22 mouse cellular contexts compared by ENCODE assay signal in the genomic region with DNA sequence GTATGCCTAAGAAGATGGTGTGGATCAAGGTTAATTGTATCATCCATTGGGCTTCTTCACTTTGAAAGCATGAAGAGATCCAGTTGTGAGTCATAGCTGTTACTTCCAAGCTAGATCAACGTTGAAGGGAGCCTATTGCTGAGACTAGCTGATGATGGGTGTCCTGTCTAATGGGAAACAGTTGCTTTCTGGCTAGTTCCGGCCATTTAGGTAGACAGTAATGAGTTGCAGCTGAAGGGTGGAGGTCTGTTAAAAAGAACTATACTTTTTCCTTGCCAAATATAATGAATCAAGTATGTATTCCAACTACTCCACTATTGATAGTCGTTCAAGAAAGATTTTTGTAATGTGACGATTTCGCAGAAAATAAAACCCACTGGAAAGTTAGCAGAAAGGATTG. TPM values are rescaled to one million over a fixed set of nuclear protein-coding genes. Genes with fewer than 3 reads are reported as not detected.
DNase-seq lines count a peak whose midpoint lies in the region; ATAC-seq and TF ChIP-seq lines count a peak whose summit lies in the region.
"Had no signal": no experiment of that assay in that cellular context is flagged by ENCODE, and none has a peak within 500 bp of the region (broad histone marks: within the 10 kb centered on the region; RNA-seq: fewer than 3 reads in every experiment).

No protein-coding gene starts in this region.

- H3K4me1 ChIP-seq in limb, embryonic 14.5 days (ENCODE audit: control insufficient read depth, insufficient read depth, low read length), result no peaks in the 10 kb centered on the region
- peaks cover 8% of the 10 kb centered on the region for H3K4me1 ChIP-seq in limb, embryonic 10.5 days
- H3K4me1 ChIP-seq: forebrain, embryonic 13.5 days; heart, embryonic 10.5 days; hindbrain, embryonic 12.5 days had no signal

- H3K4me3 ChIP-seq in limb, embryonic 14.5 days (replicated peaks; ENCODE audit: low read length), result no peak overlapping the region
- H3K4me3 ChIP-seq in limb, embryonic 10.5 days, result no peak overlapping the region
- H3K4me3 ChIP-seq: embryonic facial prominence, embryonic 12.5 days; forebrain, embryonic 13.5 days; heart, embryonic 10.5 days; hindbrain, embryonic 12.5 days had no signal

- no peak overlapping the region for H3K9ac ChIP-seq in limb, embryonic 14.5 days (ENCODE audit: low read depth, low read length, severe bottlenecking)
- H3K9ac ChIP-seq: embryonic facial prominence, embryonic 12.5 days; forebrain, embryonic 13.5 days; forebrain, postnatal 0 days; hindbrain, embryonic 12.5 days had no signal

- no peak for TF ChIP-seq POLR2A in limb, embryonic 14.5 days (IDR thresholded peaks at IDR 0.05; ENCODE audit: borderline replicate concordance, extremely low read depth, insufficient read depth, insufficient read length)

- no peaks in the 10 kb centered on the region for H3K9me3 ChIP-seq in limb, embryonic 14.5 days (ENCODE audit: control insufficient read depth, low read length)
- H3K9me3 ChIP-seq in limb, embryonic 10.5 days (replicated peaks), result no peaks in the 10 kb centered on the region
- H3K9me3 ChIP-seq: embryonic facial prominence, embryonic 12.5 days; forebrain, embryonic 13.5 days; G1E; heart, embryonic 10.5 days; hindbrain, embryonic 12.5 days had no signal

- no peak overlapping the region for H3K4me2 ChIP-seq in limb, embryonic 14.5 days (replicated peaks; ENCODE audit: low read depth, low read length, severe bottlenecking)
- H3K4me2 ChIP-seq: embryonic facial prominence, embryonic 12.5 days; forebrain, embryonic 13.5 days; hindbrain, embryonic 12.5 days had no signal

- no peak overlapping the region for H3K27ac ChIP-seq in limb, embryonic 14.5 days (replicated peaks; ENCODE audit: low read depth, low read length)
- H3K27ac ChIP-seq in limb, embryonic 10.5 days, result no peak overlapping the region
- H3K27ac ChIP-seq: embryonic facial prominence, embryonic 12.5 days; forebrain, embryonic 13.5 days; heart, embryonic 10.5 days; hindbrain, embryonic 12.5 days had no signal

- H3K27me3 ChIP-seq in limb, embryonic 14.5 days (ENCODE audit: control insufficient read depth, insufficient read depth, low read length), result no peaks in the 10 kb centered on the region
- no peaks in the 10 kb centered on the region for H3K27me3 ChIP-seq in limb, embryonic 10.5 days (ENCODE audit: low read depth, poor library complexity, severe bottlenecking)
- H3K27me3 ChIP-seq: embryonic facial prominence, embryonic 12.5 days; forebrain, embryonic 13.5 days; hindbrain, embryonic 12.5 days had no signal

- DNase-seq in limb, embryonic 14.5 days (ENCODE audit: low spot score), result peak; percentile 62
- DNase-seq in limb, embryonic 10.5 days (ENCODE audit: low spot score), result no peak
- DNase-seq in NIH3T3 (ENCODE audit: low read depth), result peak; percentile 58
- DNase-seq in fibroblast of lung, adult 2 months (ENCODE audit: low read depth), result peak; percentile 34
- DNase-seq in layer of hippocampus, postnatal 36 days, result no peak
- DNase-seq: adrenal gland, postnatal 14 days; B cell, adult 2 months; cerebellum, adult 11-12 months; cerebellum, adult 9-10 months; cerebellum, postnatal 25 days; forebrain, postnatal 0 days; gastrocnemius, postnatal 10 days; heart, adult 18-20 months; heart, postnatal 4 days had no signal

- no peak; the same call in 1 of the 2 replicates for ATAC-seq in limb, embryonic 14.5 days (ENCODE audit: low FRiP score, low read depth)
- ATAC-seq in monocyte, adult 5-6 weeks (replicated peaks; ENCODE audit: insufficient number of reproducible peaks, low FRiP score, low TSS enrichment, poor library complexity, severe bottlenecking), result no peak
- ATAC-seq: CD4-positive, CD25-positive, alpha-beta regulatory T cell, adult 4 months; forebrain, embryonic 13.5 days; forebrain, postnatal 0 days; hindbrain, embryonic 16.5 days had no signal

- 32% methylated on average over 5 of the region's 5 CpGs for WGBS in limb, embryonic 14.5 days
- 47% methylated on average over 5 of the region's 5 CpGs for WGBS in limb, embryonic 10.5 days

- H3K36me3 ChIP-seq in limb, embryonic 14.5 days (ENCODE audit: control insufficient read depth, insufficient read depth, low read length), result no peaks in the 10 kb centered on the region
- no peaks in the 10 kb centered on the region for H3K36me3 ChIP-seq in limb, embryonic 10.5 days
- H3K36me3 ChIP-seq: embryonic facial prominence, embryonic 12.5 days; G1E; heart, embryonic 10.5 days; hindbrain, embryonic 12.5 days had no signal

RNA-seq across cellular contexts. Expression of gene Arhgap21, which starts 32.5 kb away (rescaled TPM):
- 29.2 and 58.7 TPM in 2 replicates for polyA plus RNA-seq in limb, embryonic 14.5 days (2012; rRNA removed)
- polyA plus RNA-seq in limb, embryonic 14.5 days (2014; fragmentation: Nextera tagmentation; extraction: Ambion mirVana), result 19.1 and 19.6 TPM in 2 replicates
- 12.9 and 13.6 TPM in 2 replicates for polyA plus RNA-seq in limb, embryonic 10.5 days (2016; fragmentation: Nextera tagmentation; extraction: Ambion mirVana)
- 11.1 to 28.0 TPM (median 16.4 TPM) in 3 replicates for total RNA-seq in monocyte, adult 5-6 weeks (2017)
- total RNA-seq in layer of hippocampus, postnatal 36 days (2021), result 100 to 1,000 TPM; 331 to 369 TPM

Comparison
In these comparisons a context has a peak if more than half of its experiments do, and no peak if none do; other contexts are left out.
1. DNase-seq: peak in limb, embryonic 14.5 days (single experiment), NIH3T3 (single experiment) and fibroblast of lung, adult 2 months (single experiment); none in limb, embryonic 10.5 days (single experiment) and layer of hippocampus, postnatal 36 days (0 of 2).
2. RNA of gene Arhgap21, which starts 32.5 kb away (total RNA-seq): 331 to 369 TPM in layer of hippocampus, postnatal 36 days; 11.1 to 28.0 TPM in monocyte, adult 5-6 weeks; every median in the first group is over 10 times any median in the second.